Mouse (Mus musculus) intestine, embryonic 15.5 days (tissue): ENCODE measurements around the gene Bzw2. TPM values are rescaled to one million over a fixed set of nuclear protein-coding genes. Genes with fewer than 3 reads are reported as not detected.

Experiments used
- ATAC-seq: fragments of 200-750 bp; cut with Nextera tagmentation; 2 replicates; pipeline ENCODE4 v1.8.0; 2017; ENCODE audit warnings: moderate TSS enrichment, moderate library complexity
- H3K27ac ChIP-seq: fragments of 300-500 bp; sonication (generic); 2 replicates; pipeline ENCODE4 v1.5.1; 2015; ENCODE audit warnings: mild to moderate bottlenecking, inconsistent platforms
- H3K27me3 ChIP-seq: fragments of 300-500 bp; sonication (generic); replicated peaks from 2 replicates; pipeline ENCODE4 v1.6.1; 2015; ENCODE audit warnings: inconsistent platforms
- H3K36me3 ChIP-seq: fragments of 300-500 bp; sonication (generic); 2 replicates; pipeline ENCODE4 v1.6.1; 2015; ENCODE audit warnings: inconsistent platforms
- H3K4me1 ChIP-seq: fragments of 300-500 bp; sonication (generic); replicated peaks from 2 replicates; pipeline ENCODE4 v1.6.1; 2015; ENCODE audit warnings: inconsistent platforms
- H3K4me2 ChIP-seq: fragments of 300-500 bp; sonication (generic); replicated peaks from 2 replicates; pipeline ENCODE4 v1.6.1; 2015; ENCODE audit warnings: mild to moderate bottlenecking, inconsistent platforms
- H3K4me3 ChIP-seq: fragments of 300-500 bp; sonication (generic); replicated peaks from 2 replicates; pipeline ENCODE4 v1.5.1; 2015; ENCODE audit warnings: inconsistent platforms
- H3K9ac ChIP-seq: fragments of 300-500 bp; sonication (generic); 2 replicates; pipeline ENCODE4 v1.6.1; 2015; ENCODE audit warnings: inconsistent platforms
- H3K9me3 ChIP-seq: fragments of 300-500 bp; sonication (generic); 2 replicates; pipeline ENCODE4 v1.6.1; 2016; ENCODE audit warnings: inconsistent platforms
- WGBS: fragments of 180-500 bp; shearing (Covaris S2); methylation state at CpG from one replicate; pipeline ENCODE4 v1.1.7; 2015; 5-methylcytosine and 5-hydroxymethylcytosine counted together
- polyA plus RNA-seq: library from polyadenylated mRNA; unstranded; fragments of >200 nt; fragmentation: Nextera tagmentation; extraction: Ambion mirVana; gene quantifications from 2 replicates; pipeline ENCODE4 v1.2.1, GENCODE M21; 2015

Gene Bzw2
- polyA plus RNA-seq, 1 experiment from 2014 or later, result 204 TPM

DNA sequence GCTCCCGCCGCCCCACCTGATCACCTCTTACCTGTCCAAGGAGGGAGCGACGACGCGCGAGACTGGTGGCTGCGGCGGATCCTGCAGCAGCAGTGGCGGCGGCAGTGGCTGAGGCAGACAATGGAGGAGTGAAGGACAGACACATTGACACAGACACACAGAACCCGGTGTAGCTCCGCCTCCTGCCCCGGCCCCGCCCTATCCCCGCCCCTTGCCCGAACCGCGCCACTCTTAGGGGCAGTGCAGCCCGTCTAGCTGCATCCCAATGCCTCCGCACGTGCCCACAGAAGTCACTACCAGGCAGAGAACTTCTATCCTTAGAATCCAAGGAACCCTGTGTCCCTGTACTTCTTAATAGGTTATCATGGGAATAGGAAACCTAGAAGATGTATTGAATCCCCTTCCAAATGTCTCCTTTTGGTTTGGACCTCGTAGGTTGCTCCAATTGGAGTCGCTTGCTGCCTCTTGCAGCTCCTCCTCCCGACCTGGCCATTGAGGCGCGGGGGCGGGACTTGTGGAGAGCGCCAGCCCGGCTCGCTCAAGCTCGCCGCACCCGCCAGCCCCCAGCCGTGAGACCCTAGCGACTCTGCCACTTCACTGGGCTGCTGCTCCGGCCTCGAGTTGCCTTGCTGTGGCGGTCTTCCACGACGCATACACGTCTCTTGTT, 1.1 kb downstream of the Bzw2 start, which contains the start of gene Ankmy2:
TSS of gene Ankmy2 (plus strand) at position 478 of the 667 bp plus-strand sequence.
- Histone ChIP-seq H3K4me3 (peak within 1 kb of the TSS; percentile 93), H3K9ac (peak within 1 kb of the TSS; percentile 92), H3K36me3 (no peaks in the 10 kb centered on the region), H3K4me1 (peaks cover 11% of the 10 kb centered on the region; the same call in 1 of the 2 replicates), H3K27me3 (no peaks in the 10 kb centered on the region), H3K4me2 (peak within 1 kb of the TSS; percentile 83), H3K27ac (peak within 1 kb of the TSS; percentile 96), H3K9me3 (no peaks in the 10 kb centered on the region)
- ATAC-seq, result peak; percentile 97
- WGBS, result under 1% methylated on average over 42 of the region's 42 CpGs

DNA sequence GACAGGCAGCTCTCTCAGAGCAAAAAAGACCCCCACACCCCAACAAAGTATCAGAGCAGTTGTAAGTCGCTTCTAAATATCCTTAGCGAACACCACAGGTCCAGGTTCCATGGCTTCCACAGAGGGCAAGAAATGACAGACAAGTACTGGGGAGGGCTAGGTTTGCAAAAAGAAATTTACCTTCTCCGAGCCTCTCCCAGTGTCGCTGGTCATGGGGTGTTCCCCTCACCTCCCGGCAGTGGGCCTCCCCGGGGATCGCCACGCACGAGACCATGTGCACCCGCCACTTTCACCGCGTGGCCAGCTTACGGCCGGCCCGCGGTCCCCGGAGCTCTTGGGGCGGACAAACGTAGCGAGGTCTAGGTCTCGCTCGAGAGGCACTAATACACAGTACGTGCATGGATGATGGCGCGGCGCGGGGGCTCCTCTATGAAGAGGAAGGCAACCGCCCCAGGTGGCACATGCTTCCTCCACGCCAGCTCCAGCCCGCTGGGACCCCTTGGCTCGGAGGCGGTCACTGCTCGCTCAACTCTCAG, 1.7 kb downstream of the Bzw2 start:
- no peaks in the 10 kb centered on the region for H3K36me3 ChIP-seq
- ATAC-seq, result peak; percentile 48
- H3K4me3 ChIP-seq, result peak overlapping the region; percentile 93
- under 1% methylated on average over 33 of the region's 33 CpGs for WGBS
- peak overlapping the region; percentile 96 for H3K27ac ChIP-seq
- no peaks in the 10 kb centered on the region for H3K9me3 ChIP-seq
- H3K4me1 ChIP-seq, result peaks cover 11% of the 10 kb centered on the region; the same call in 1 of the 2 replicates
- H3K27me3 ChIP-seq, result no peaks in the 10 kb centered on the region
- peak overlapping the region; percentile 83 for H3K4me2 ChIP-seq
- H3K9ac ChIP-seq, result peak overlapping the region; percentile 92

GRCm38 (mm10) chr12:36155141-36155641, 2.7 kb downstream of the Bzw2 start:
- Histone ChIP-seq H3K4me3 (peak overlapping the region; percentile 93), H3K4me2 (peak overlapping the region; percentile 83), H3K36me3 (no peaks in the 10 kb centered on the region), H3K27ac (no peak overlapping the region), H3K4me1 (peaks cover 11% of the 10 kb centered on the region; the same call in 1 of the 2 replicates), H3K27me3 (no peaks in the 10 kb centered on the region), H3K9ac (peak overlapping the region; percentile 92), H3K9me3 (no peaks in the 10 kb centered on the region)
- no peak for ATAC-seq
- 10% methylated on average over 8 of the region's 8 CpGs for WGBS

DNA sequence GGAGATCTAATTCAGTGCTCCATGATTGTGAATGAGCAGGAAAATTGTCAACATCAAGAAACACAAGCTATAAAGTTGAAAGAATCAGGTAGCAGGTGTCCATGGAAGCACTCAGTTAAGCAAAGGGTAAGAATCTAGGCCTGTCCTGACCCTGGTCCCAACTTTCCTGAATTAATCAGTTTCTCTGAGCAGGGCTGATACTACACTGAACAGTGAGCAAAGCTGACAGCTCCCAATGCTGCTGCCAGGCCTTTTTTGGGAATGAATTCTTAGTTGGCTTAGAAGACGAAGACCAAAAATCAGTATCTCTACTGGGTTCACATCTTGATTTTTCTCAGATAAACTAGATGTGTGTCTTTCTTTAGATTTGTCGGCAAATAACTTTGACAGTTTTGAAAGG, 7.1 kb downstream of the Bzw2 start:
- H3K4me3 ChIP-seq, result no peak overlapping the region
- H3K9ac ChIP-seq, result no peak overlapping the region
- no peaks in the 10 kb centered on the region for H3K36me3 ChIP-seq
- no peak for ATAC-seq
- H3K4me1 ChIP-seq, result 0 out of 2 replicates have a peak, but pooled peaks cover 9% of the 10 kb centered on the region
- H3K9me3 ChIP-seq, result no peaks in the 10 kb centered on the region
- H3K4me2 ChIP-seq, result no peak overlapping the region
- no peak overlapping the region for H3K27ac ChIP-seq
- H3K27me3 ChIP-seq, result no peaks in the 10 kb centered on the region
- 86% methylated on average over 2 of the region's 2 CpGs for WGBS

GRCm38 (mm10) chr12:36150265-36150664, 7.6 kb downstream of the Bzw2 start:
- WGBS, result 89% methylated on average over 2 of the region's 2 CpGs
- Histone ChIP-seq H3K4me1 (0 out of 2 replicates have a peak, but pooled peaks cover 9% of the 10 kb centered on the region), H3K4me3 (no peak overlapping the region), H3K4me2 (no peak overlapping the region), H3K36me3 (no peaks in the 10 kb centered on the region), H3K9me3 (no peaks in the 10 kb centered on the region), H3K9ac (no peak overlapping the region), H3K27ac (no peak overlapping the region), H3K27me3 (no peaks in the 10 kb centered on the region)
- no peak for ATAC-seq

DNA sequence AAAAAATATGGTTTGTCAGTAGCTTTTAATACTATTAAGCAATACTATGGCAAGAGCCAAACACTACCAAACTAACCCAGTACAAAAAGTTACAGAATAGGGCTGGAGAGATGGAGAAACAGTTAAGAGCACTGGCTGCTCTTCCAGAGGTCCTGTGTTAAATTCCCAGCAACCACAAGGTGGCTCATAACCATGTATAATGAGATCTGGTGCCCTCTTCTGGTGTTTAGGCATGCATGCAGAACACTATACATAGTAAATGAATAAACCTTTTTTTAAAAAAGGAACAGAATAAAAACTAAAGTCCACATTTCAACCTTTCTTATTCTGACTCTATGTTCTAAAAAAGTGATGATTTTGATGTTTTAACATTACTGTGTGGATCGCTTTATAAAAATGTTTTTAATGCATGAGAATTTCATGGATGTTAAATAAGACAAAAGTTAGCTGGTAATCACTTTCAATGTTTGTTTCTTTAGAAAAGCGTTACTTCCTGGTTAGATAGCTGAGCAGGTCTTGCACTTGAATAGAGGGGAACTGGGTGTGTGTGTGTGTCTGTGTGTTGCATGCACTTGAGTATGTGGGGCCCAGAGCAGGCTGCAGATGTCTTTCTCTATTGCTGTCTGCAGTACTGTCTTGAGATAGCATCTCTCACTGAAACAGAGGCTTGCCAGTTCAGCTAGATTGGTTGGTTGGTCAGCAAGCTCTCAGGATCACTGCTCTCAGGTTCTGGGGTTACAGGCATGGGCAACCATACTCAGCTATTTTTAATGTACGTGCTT, 11.5 kb downstream of the Bzw2 start:
- WGBS, result 93% methylated on average over 3 of the region's 3 CpGs
- Histone ChIP-seq H3K27ac (no peak overlapping the region), H3K4me1 (0 out of 2 replicates have a peak, but pooled peaks cover 4% of the 10 kb centered on the region)

DNA sequence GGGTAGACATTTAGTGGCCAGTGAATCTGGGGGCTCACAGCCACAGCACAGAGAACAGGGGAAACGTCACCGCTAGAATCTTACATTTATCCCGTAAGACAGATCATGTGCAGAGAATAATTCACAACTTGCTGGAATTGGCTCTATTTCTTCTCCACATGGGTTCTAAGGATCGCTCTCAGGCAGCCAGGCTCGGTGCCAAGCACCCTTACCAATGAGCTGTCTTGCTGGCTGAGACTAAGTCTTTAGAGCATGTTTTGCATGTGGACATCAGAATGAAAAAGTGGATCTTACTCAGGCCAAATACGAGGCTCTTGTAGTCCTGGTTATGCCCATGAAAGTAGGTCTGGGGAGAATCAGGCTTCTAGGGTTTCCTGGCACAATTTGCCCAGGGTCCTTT, 17.5 kb downstream of the Bzw2 start:
- Histone ChIP-seq H3K9ac (no peak overlapping the region), H3K27ac (no peak overlapping the region), H3K4me3 (no peak overlapping the region), H3K4me2 (no peak overlapping the region), H3K4me1 (no peaks in the 10 kb centered on the region), H3K36me3 (no peaks in the 10 kb centered on the region), H3K9me3 (no peaks in the 10 kb centered on the region), H3K27me3 (no peaks in the 10 kb centered on the region)
- ATAC-seq, result no peak
- WGBS, result 92% methylated on average over 6 of the region's 6 CpGs

More for the DNA sequence above, 11.5 kb downstream of the Bzw2 start:
- H3K27me3 ChIP-seq, result no peaks in the 10 kb centered on the region
- H3K4me3 ChIP-seq, result no peak overlapping the region
- no peaks in the 10 kb centered on the region for H3K36me3 ChIP-seq
- no peak for ATAC-seq
- no peak overlapping the region for H3K9ac ChIP-seq
- no peak overlapping the region for H3K4me2 ChIP-seq
- H3K9me3 ChIP-seq, result no peaks in the 10 kb centered on the region

- Histone ChIP-seq H3K4me1 (no peaks in the 10 kb centered on the region), H3K9me3 (no peaks in the 10 kb centered on the region), H3K36me3 (0 out of 2 replicates have a peak, but pooled peaks cover 5% of the 10 kb centered on the region), H3K27ac (no peak overlapping the region), H3K27me3 (no peaks in the 10 kb centered on the region), H3K9ac (no peak overlapping the region), H3K4me2 (no peak overlapping the region), H3K4me3 (no peak overlapping the region)
- no peak for ATAC-seq
- 88% methylated on average over 4 of the region's 4 CpGs for WGBS
These were observed 20.7 kb downstream of the Bzw2 start for GRCm38 (mm10) chr12:36137192-36137591.

GRCm38 (mm10) chr12:36136285-36136684, 21.6 kb downstream of the Bzw2 start:
- no peak overlapping the region for H3K27ac ChIP-seq
- H3K36me3 ChIP-seq, result 0 out of 2 replicates have a peak, but pooled peaks cover 5% of the 10 kb centered on the region
- no peak overlapping the region for H3K9ac ChIP-seq
- no peak overlapping the region for H3K4me3 ChIP-seq
- no peak for ATAC-seq
- 97% methylated on average over 8 of the region's 8 CpGs for WGBS
- H3K4me2 ChIP-seq, result no peak overlapping the region
- no peaks in the 10 kb centered on the region for H3K9me3 ChIP-seq
- H3K27me3 ChIP-seq, result no peaks in the 10 kb centered on the region
- H3K4me1 ChIP-seq, result no peaks in the 10 kb centered on the region

DNA sequence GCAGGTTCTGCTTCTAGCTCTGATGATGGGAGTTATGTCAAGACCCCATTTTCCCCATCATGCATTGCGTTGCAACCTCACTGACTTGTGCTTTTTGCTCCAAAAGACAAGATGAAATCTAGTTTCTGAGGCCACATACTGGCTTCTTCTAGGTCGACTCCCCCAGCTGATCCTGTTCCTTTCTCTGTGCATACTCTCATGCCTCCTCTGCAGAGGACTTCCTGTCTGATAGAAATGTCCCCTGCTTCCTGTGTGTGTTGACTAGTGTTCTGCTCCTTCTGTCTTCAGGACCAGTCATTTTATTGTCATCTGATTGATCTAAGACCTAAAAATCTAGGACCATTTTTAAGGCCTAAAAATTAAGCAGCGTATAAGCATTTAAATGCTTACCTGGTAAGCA, 22.5 kb downstream of the Bzw2 start:
- no peaks in the 10 kb centered on the region for H3K9me3 ChIP-seq
- no peaks in the 10 kb centered on the region for H3K4me1 ChIP-seq
- no peaks in the 10 kb centered on the region for H3K27me3 ChIP-seq
- ATAC-seq, result no peak
- 86% methylated on average over 3 of the region's 3 CpGs for WGBS
- H3K36me3 ChIP-seq, result 0 out of 2 replicates have a peak, but pooled peaks cover 5% of the 10 kb centered on the region
- no peak overlapping the region for H3K27ac ChIP-seq
- no peak overlapping the region for H3K4me3 ChIP-seq
- no peak overlapping the region for H3K4me2 ChIP-seq
- H3K9ac ChIP-seq, result no peak overlapping the region

DNA sequence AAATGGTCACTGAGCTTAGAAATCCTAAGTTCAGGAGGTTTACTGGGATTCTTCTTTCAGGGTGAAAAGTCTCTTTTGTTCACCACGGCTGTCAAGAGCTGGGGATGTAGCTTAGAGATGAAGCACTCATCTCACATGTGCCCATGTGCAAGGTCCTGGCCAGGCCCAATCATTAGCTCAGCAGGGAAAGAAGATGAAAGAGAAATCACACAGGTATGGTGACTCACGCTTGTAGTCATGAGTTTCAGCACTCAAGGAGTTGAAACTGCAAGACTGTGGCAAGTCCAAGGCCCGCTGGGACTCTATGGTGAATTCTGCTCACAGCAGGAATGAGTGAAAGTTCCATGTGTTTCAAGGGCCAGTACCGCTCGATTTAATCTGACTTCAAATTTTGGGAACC, 23.8 kb downstream of the Bzw2 start:
- peak; percentile 56 for ATAC-seq
- 89% methylated on average over 5 of the region's 5 CpGs for WGBS
- Histone ChIP-seq H3K27me3 (no peaks in the 10 kb centered on the region), H3K4me1 (no peaks in the 10 kb centered on the region), H3K4me2 (no peak overlapping the region), H3K4me3 (no peak overlapping the region), H3K9me3 (no peaks in the 10 kb centered on the region), H3K27ac (no peak overlapping the region), H3K36me3 (peaks cover 9% of the 10 kb centered on the region; the same call in 1 of the 2 replicates), H3K9ac (no peak overlapping the region)

DNA sequence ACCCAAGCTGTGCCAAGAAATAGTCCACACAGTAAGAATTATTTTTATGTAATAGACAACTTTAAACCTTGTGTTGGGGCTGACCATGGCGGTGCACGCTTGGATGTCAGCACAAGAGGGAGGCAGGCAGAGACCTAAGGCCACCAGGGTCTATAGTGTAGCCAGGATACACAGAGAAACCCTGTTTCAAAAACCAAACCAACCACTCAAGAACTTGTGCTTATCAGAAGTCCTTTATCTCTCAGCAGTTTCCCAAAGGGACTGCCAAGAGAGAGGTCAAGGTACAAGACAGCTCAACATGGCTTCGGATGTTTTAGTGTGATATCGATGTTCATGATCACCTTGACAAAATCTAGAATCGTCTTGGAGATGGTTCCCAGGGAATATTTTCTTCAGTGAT, 24.3 kb downstream of the Bzw2 start:
- H3K27me3 ChIP-seq, result no peaks in the 10 kb centered on the region
- H3K36me3 ChIP-seq, result peaks cover 11% of the 10 kb centered on the region; the same call in 1 of the 2 replicates
- no peak overlapping the region for H3K9ac ChIP-seq
- no peaks in the 10 kb centered on the region for H3K9me3 ChIP-seq
- H3K27ac ChIP-seq, result no peak overlapping the region
- 85% methylated on average over 5 of the region's 5 CpGs for WGBS
- H3K4me1 ChIP-seq, result no peaks in the 10 kb centered on the region
- H3K4me2 ChIP-seq, result no peak overlapping the region
- no peak overlapping the region for H3K4me3 ChIP-seq
- peak; percentile 74 for ATAC-seq
